Mouse (Mus musculus) erythroblast, embryonic 14.5 days (primary cell): ENCODE measurements around the gene Tbxas1.

Experiments
- GATA1 ChIP-seq: IDR thresholded peaks from 2 replicates; pipeline ENCODE4 v1.6.1; 2012; ENCODE audit warnings: low read length, inconsistent platforms, mixed read lengths
- TAL1 ChIP-seq: IDR thresholded peaks from 3 replicates; pipeline ENCODE4 v1.6.1; 2012; ENCODE audit warnings: low read length, inconsistent platforms, mixed read lengths

GRCm38 (mm10) chr6:38922517-38922916, 47.3 kb downstream of the Tbxas1 start:
- TF ChIP-seq GATA1 (no peak), TAL1 (no peak)
